Mouse (Mus musculus) frontal cortex, adult (tissue): ENCODE measurements around the gene Kdm2b.
A peak's percentile ranks its signal among the peaks of the same experiment; 100 is the strongest.
"Not testable (repeated sequence)": the region's sequence is repeated elsewhere in the genome, so short reads cannot be mapped to it uniquely, and the experiment has no call there.

ENCODE experiments used
- ATAC-seq: cut with Nextera tagmentation; 2 replicates; pipeline ENCODE4 v1.9.2; 2017; ENCODE audit warnings: mild to moderate bottlenecking, moderate library complexity, mixed read lengths; ENCODE audit not compliant: low TSS enrichment

Kdm2b gene

GRCm38 (mm10) chr5:122974701-122975100, 14.9 kb downstream of the Kdm2b start:
- ATAC-seq: not testable (repeated sequence)

DNA sequence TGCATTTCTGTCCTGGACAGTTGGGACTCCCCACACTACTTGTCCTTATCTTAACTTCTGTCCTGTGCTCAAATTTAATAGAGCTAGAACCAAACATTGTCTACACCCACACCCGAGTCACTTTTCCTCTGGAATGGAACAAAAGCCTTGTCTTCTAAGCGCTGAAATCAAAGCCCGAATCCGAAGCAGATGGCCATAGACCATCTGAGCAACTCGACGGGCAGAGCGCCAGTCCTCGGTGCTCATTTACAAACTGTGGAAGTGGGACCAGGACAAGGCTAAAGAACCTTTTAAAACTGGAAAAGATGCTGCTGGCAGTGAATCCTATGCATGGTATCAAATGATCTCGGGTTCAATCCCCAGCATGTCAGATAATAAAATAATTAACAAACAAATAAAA, 17.5 kb downstream of the Kdm2b start:
- ATAC-seq: peak; percentile 44; the same call in 1 of the 2 replicates

- peak; percentile 64; the same call in 1 of the 2 replicates for ATAC-seq
These were observed 18.2 kb downstream of the Kdm2b start for GRCm38 (mm10) chr5:122971438-122971837.

GRCm38 (mm10) chr5:122970056-122970455, 19.6 kb downstream of the Kdm2b start:
- no peak for ATAC-seq

- peak; percentile 44; the same call in 1 of the 2 replicates for ATAC-seq
These were observed 21.3 kb downstream of the Kdm2b start for GRCm38 (mm10) chr5:122968322-122968721.

DNA sequence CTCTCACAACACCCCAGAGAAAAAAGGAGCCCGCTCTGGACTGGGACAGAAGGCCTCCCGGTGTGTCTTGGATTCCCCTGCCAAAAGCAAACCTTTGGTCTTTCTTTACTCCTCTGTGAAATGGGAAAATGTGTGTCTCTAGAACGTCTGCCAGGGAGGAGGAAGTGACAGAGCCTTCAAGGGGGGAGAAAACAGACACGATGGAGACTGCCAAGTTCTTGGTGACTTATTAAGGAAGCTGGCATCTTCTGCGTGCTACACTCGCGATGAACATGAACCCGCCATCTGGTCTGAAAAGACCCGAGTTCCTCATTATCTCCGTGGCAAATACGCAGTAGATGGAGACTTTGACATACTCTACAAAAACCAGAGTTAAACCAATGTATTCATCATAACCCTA, 24.2 kb downstream of the Kdm2b start:
- no peak for ATAC-seq

GRCm38 (mm10) chr5:122964853-122965252, 24.8 kb downstream of the Kdm2b start:
- ATAC-seq: no peak

DNA sequence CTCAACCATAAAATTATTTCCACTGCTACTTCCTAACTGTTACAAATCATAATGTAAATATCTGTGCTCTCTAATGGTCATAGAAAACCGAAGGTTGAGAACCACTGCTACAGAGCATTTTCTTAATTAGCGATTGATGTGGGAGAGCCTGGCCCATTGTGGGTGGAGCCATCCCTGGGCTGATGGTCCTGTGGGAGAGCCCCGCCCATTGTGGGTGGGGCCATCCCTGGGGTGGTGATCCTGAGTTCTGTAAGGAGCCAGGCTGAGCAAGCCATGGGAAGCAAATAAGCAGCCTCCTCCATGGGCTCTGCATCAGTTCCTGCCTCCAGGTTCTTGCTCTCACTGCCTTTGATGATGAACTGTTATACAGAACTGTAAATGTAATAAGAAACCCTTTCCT, 27.7 kb downstream of the Kdm2b start:
- ATAC-seq: no peak

DNA sequence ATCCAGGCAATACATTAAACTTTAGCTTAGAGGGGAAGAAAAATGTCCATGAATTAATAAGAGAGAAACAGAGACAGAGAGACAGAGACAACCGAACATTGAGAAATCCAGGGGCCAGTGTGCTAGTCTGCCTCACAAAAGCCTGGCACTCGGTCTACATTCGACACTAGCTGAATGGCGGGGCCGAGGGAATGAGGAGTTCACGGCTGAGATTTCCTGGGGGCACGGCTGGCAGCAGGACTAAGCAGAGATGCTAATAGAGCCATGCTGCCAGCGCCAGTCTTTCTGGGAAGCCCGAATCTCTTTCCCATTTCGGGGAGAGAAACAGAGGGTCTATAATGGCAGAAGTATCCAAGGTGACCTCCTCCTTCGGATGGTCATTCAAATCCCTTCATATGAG, 30.2 kb downstream of the Kdm2b start:
- ATAC-seq: no peak

- no peak for ATAC-seq
These were observed 33.6 kb downstream of the Kdm2b start for GRCm38 (mm10) chr5:122956059-122956458.

DNA sequence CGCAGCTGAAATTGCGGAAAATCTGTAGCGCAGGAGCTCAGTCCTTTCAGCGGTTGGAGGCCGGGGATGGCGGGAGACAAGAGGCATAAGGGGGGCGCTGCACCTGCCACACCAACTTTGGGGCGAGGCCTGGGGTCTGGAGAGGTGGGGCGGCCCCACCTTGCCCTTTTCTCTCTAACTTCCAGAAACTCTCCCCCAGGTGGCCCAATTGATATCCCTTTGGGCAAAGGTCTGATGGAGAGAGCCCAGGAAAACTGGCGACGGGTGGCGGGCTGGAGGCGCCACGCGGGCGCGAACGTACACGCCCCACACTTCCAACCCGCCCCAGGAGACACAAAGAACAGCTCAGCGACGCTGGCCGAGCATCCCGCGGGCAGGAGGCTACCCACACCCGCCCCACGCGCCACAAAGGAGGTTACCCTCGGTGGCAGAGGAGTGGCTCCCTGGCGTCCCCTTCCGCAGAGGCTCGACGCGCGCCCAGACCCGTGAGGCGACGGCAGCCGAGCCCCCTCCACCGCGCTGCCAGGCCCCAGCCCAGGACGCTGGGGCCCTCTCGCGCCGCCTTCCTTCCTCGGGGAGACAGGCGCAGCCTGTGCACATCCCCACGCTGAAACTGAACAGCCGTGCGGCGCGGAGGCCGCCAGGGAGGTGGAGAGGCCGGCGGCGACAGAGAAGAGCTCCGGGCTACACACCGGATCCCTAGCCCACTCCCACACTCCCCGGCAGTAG, 37.5 kb downstream of the Kdm2b start:
- peak; percentile 60; the same call in 1 of the 2 replicates for ATAC-seq

GRCm38 (mm10) chr5:122951056-122951912, 38.3 kb downstream of the Kdm2b start:
- peak; percentile 36; the same call in 1 of the 2 replicates for ATAC-seq

- ATAC-seq: peak; percentile 92
These were observed 39.2 kb downstream of the Kdm2b start for GRCm38 (mm10) chr5:122950329-122950953.

DNA sequence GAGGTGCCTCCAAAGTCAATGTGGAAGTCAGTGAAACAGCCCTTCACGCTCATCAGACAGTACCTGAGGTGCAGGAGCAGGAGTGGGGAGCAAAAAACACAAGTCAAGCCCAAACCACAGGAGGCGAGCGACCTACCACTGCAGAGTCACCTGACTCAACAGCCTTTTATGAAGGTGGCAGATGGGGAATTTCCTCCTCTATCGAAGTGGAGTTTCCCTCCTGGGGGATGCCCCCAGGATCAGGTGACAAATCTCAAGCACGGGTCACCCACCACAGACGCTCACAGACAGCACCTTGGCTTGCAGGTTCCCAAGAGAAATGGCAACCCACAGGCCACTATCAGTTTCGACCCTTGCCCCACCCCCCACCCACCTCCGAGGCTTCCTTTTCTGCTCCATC, 40.5 kb downstream of the Kdm2b start:
- ATAC-seq: no peak

DNA sequence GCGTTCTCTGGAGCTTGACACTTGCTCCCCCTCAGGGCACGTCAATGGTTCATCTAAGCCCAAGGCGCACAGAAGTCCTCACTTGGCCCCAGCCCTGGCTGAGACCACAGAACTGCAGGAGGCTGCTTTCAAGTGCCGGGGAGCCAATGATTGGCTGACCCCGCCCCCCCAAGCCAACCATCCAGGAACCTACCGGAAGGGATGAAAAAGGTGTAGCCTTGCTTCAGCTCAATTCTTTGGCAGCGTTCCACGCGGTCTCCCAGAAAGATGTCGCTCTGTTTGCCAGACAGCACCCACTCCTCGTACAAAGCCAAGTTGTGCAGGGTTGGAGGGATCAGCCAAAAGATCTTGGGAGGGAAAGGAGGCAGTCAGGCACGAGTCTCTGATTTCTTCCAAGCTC, 42.1 kb downstream of the Kdm2b start:
- no peak for ATAC-seq

DNA sequence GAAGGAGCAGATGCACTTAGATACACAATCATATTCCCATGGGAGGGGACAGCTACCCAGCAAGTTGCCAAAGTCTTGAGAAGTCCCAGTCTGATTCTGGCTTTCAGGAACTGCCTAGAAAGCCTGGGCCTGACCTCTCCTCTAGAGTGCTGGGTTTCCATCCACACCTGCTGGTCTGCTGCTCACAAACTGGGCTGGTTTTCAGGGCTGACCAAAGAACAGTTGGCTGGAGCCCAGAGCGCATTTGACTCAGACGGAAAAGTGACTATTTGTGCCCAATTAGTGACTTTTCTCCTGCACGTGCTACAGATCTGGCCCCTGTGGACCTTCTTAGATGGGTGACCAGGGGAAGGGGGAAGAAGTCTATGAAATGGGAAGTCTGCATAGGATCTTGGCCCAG, 50.9 kb downstream of the Kdm2b start:
- ATAC-seq: no peak

- ATAC-seq: no peak
These were observed 51.6 kb downstream of the Kdm2b start for GRCm38 (mm10) chr5:122937958-122938540.

- no peak for ATAC-seq
These were observed 52.6 kb downstream of the Kdm2b start for GRCm38 (mm10) chr5:122937031-122937430.

DNA sequence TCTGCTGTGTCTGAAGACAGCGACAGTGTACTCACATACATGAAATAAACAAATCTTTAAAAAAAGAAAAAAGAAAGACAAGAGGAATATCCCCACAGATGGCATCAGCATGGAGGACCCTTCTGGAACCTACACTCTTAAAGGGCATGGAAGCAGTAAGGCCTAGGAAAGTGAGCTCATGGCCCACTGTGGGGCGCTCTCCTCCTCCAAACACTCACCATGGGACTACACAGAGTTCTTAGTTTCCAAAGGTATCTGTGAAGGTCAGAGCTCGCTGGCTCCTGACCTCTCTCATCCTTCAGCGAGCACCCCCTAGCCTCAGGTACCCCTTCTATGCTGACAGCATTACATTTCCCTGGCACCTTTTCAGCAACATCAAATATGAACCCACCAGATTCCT, 53.8 kb downstream of the Kdm2b start:
- ATAC-seq: no peak

- ATAC-seq: no peak
These were observed 58.6 kb downstream of the Kdm2b start for GRCm38 (mm10) chr5:122930991-122931390.

DNA sequence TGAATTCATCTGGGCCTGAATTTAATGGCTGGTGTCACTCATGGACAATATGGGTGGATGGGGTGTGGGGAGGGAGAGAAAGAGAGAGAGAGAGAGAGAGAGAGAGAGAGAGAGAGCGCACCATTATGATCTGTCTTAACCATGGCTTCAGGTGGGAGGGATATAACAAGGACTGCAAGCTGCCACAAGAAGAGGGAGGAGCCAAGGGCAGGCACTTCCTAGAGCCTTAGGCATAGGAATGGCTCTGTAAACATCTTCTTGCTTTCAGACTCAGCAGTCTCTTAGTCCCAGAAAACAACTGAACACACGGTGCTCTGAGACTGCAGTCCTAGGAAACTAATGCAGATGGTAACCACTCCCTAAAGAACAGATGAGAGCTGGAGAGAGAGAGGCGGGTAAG, 61.3 kb downstream of the Kdm2b start:
- ATAC-seq: no peak

GRCm38 (mm10) chr5:122927703-122928102, 61.9 kb downstream of the Kdm2b start:
- ATAC-seq: no peak
